17 mouse cellular contexts compared by ENCODE assay signal in genomic region chr16:6247569-6247968, GRCm38 (mm10).
"Had no signal": no experiment of that assay in that cellular context is flagged by ENCODE, and none has a peak within 500 bp of the region (broad histone marks: within the 10 kb centered on the region; RNA-seq: fewer than 3 reads in every experiment).

No protein-coding gene starts in this region.

- ATAC-seq: intestine, postnatal 0 days; midbrain, embryonic 13.5 days; midbrain, embryonic 16.5 days had no signal

- H3K4me1 ChIP-seq: liver, embryonic 13.5 days; neural tube, embryonic 13.5 days had no signal

- H3K4me3 ChIP-seq: left cerebral cortex, adult 2 months; liver, embryonic 13.5 days; midbrain, embryonic 10.5 days; midbrain, embryonic 13.5 days; myocyte; neural tube, embryonic 13.5 days had no signal

- H3K27me3 ChIP-seq: liver, embryonic 13.5 days; midbrain, embryonic 13.5 days; neural tube, embryonic 13.5 days had no signal

- H3K4me2 ChIP-seq: liver, embryonic 13.5 days; midbrain, embryonic 13.5 days; neural tube, embryonic 13.5 days had no signal

- H3K36me3 ChIP-seq: liver, embryonic 13.5 days; midbrain, embryonic 10.5 days; midbrain, embryonic 13.5 days; neural tube, embryonic 13.5 days had no signal

- H3K9me3 ChIP-seq: liver, embryonic 13.5 days; midbrain, embryonic 13.5 days; neural tube, embryonic 13.5 days had no signal

- H3K9ac ChIP-seq: liver, embryonic 13.5 days; midbrain, embryonic 13.5 days; neural tube, embryonic 13.5 days had no signal

- DNase-seq: kidney, adult 2 months; kidney, postnatal 36 days; layer of hippocampus, postnatal 36 days; liver, embryonic 13.5 days; lung, adult 2 months; right cerebral cortex, postnatal 25 days; thymus, adult 18-20 months; thymus, postnatal 36 days had no signal

- H3K27ac ChIP-seq: kidney, postnatal 0 days; left cerebral cortex, adult 2 months; liver, embryonic 13.5 days; macrophage; midbrain, embryonic 10.5 days; midbrain, embryonic 13.5 days; neural tube, embryonic 13.5 days had no signal
